Mouse (Mus musculus): ENCODE results near the gene Hikeshi. TPM values are rescaled to one million over a fixed set of nuclear protein-coding genes. Genes with fewer than 3 reads are reported as not detected.

Gene Hikeshi
- polyA plus RNA-seq, 1 experiment from 2014 or later: 142 TPM

DNA sequence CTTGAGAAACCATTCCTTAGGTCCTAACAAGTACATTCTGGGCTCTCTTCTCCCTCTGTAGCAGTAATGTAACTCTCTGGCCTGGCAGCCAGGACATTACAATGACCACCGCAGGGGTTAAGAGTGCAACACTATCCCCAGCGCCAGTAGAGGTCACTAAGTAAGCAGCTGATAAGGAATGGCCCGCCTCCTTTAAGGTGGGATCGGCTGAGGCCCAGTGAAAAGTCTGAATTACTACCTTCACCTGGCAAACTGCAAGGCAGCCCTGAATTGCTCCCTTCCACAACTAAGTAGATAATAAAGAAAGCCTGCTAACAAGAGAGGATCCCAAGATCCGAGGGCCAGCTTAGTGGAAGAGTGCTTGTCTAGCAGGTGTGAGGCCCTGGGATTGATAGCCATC is 16.3 kb upstream of the Hikeshi start:
- 51% methylated on average over 5 of the region's 5 CpGs for WGBS
- Histone ChIP-seq H3K9ac (no peak overlapping the region), H3K4me3 (no peak overlapping the region), H3K36me3 (peaks cover 48% of the 10 kb centered on the region), H3K27ac (no peak overlapping the region), H3K4me2 (no peak overlapping the region), H3K9me3 (no peaks in the 10 kb centered on the region), H3K27me3 (no peaks in the 10 kb centered on the region), H3K4me1 (replicated peaks) (no peaks in the 10 kb centered on the region)
- ATAC-seq (ENCODE audit: low FRiP score): no peak

DNA sequence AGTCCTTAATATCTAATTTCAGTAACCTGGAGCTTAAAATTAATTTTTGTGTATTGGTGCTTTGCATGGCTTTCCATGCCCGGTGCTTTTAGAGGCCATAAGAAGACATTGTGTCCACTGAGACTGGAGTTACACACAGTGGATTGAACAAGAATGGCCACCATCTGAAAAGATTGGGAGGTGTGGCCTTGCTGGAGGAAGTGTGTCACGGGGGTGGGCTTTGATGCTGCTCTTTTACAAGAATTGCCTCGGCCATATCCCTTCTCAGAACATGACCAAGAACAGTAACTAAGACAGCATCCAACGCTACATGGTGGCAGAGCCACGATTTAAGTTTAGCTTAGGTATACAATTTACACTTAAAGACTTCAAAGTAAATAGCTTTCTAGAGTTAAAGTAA is 13.3 kb upstream of the Hikeshi start:
- 87% methylated on average over 5 of the region's 5 CpGs for WGBS
- ATAC-seq (ENCODE audit: low FRiP score): no peak
- no peaks in the 10 kb centered on the region for H3K4me1 ChIP-seq (replicated peaks)

DNA sequence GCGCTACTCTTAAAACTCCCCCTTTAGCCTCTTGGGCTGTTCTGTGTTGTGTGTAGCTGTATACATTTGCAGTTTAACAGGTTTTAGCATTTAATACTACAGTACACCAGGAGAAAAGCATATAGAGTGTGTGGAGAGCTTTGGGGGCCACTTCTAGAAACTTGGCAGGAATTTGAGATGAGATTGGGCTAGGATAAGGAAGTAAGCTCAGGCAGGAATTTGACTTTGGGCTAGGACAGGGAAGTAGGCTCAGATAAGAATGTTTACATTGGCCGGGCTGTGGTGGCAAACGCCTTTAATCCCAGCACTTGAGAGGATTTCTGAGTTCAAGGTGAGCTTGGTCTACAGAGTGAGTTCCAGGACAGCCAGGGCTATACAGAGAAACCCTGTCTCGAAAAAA is 8.4 kb upstream of the Hikeshi start:
- Histone ChIP-seq H3K9ac (no peak overlapping the region), H3K36me3 (peaks cover 11% of the 10 kb centered on the region), H3K27me3 (no peaks in the 10 kb centered on the region), H3K4me3 (no peak overlapping the region), H3K9me3 (no peaks in the 10 kb centered on the region), H3K4me2 (no peak overlapping the region), H3K4me1 (replicated peaks) (no peaks in the 10 kb centered on the region), H3K27ac (no peak overlapping the region)
- ATAC-seq (ENCODE audit: low FRiP score): no peak
- 89% methylated on average over 4 of the region's 4 CpGs for WGBS

More for the DNA sequence above, 13.3 kb upstream of the Hikeshi start:
- Histone ChIP-seq H3K9ac (no peak overlapping the region), H3K4me2 (no peak overlapping the region), H3K27me3 (no peaks in the 10 kb centered on the region), H3K4me3 (no peak overlapping the region), H3K27ac (no peak overlapping the region), H3K36me3 (peaks cover 29% of the 10 kb centered on the region), H3K9me3 (no peaks in the 10 kb centered on the region)

DNA sequence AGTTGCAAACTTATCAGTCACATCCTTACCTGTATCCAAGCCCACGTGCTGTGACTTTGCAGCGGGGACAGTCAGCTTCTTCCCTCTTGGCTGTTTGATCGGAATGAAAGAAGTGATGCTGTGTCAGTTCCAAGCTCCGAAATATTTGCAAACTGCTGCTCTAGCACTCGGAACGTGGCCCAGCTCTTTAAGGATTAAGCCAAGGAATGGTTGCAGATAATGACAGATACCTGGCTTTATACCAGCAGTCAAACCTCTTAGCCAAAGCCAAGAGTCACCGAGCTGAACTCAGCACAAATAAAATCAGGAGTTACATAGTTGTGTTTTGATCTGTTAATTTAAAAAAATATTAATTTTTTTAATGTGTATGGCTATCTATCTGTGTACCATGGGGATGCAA is 7.0 kb upstream of the Hikeshi start:
- Histone ChIP-seq H3K4me2 (no peak overlapping the region), H3K9ac (no peak overlapping the region), H3K9me3 (no peaks in the 10 kb centered on the region), H3K27me3 (no peaks in the 10 kb centered on the region), H3K4me3 (no peak overlapping the region), H3K36me3 (no peaks in the 10 kb centered on the region; the same call in 1 of the 2 replicates), H3K27ac (no peak overlapping the region), H3K4me1 (replicated peaks) (no peaks in the 10 kb centered on the region)
- WGBS: 92% methylated on average over 7 of the region's 7 CpGs
- ATAC-seq (ENCODE audit: low FRiP score): no peak

DNA sequence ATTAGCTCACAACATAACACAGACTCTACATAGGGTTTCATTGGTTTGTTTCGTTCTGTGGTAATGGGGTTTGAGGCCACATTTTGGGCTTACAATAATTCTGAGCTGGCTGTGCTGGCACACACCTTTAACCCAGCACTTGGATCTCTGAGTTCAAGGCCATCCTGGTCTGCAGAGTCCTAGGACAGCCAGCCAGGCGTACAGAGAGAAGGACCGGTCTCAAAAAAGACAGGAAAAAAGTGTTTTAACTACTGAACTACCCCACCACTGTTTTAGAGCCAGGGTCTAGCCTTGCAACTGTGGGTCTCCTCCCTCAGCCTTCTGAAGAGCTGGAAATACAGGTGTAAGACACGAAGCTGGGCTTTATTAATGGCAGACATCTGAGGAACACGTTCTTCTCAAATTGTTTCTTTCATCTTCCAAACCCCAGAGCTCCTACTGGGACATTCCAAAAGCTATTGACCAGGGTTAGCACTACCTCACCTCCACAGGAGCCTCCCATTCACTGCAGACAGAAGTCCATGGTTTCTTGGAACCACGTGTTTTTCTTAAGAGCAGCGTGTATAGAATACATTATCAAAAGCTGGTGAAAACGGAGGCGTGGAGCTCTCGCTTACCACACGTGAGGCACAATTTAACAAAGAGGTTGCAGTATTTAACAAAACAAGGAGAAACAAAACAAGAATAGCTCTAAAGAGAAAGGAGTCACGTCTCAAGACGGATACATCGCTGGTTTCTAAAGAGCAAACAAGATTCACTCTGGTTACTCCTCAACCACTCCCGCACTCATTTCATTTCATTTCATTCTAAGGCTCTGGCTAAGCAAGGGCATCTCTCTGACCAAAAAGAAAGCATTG is 1.3 kb downstream of the Hikeshi start:
- no peak for ATAC-seq (ENCODE audit: low FRiP score)
- H3K27ac ChIP-seq: no peak overlapping the region
- WGBS: 42% methylated on average over 15 of the region's 15 CpGs

DNA sequence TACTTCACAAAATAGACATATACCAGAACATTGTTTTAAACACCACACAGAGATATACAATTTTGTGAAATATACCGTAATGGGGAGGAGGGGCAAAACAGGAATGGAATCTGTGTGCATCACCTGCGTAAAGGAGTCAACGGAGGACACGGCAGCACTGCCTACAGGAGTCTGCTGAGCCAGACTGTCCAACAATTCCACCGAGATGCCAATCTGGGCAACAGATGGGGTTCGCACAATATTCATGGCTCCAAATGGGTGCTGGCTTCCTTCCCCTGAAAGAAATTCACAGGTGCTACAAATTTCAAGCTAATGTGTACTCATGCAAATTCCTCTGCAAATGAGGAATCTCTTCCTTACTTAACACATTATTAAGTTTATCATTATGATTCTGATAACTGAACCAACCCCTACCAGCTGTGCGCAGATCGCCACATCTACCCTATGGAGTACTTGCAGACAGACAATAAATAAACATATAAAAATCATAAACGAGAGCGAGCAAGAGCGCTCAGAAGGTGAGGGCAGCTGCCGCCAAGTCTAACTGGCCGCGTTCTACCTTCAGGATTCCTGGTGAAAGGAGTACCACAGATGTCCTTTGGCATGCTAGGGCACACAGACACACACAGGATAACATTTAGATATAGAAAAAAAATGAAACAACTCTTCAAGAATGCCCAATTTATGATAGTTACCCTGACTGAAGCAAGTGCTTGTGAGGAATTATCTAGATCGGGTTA is 17.4 kb downstream of the Hikeshi start:
- no peak for ATAC-seq (ENCODE audit: low FRiP score)
- no peaks in the 10 kb centered on the region for H3K9me3 ChIP-seq
- H3K27ac ChIP-seq: no peak overlapping the region
- no peaks in the 10 kb centered on the region for H3K4me1 ChIP-seq (replicated peaks)
- H3K4me2 ChIP-seq: no peak overlapping the region
- no peaks in the 10 kb centered on the region for H3K27me3 ChIP-seq
- no peak overlapping the region for H3K4me3 ChIP-seq
- WGBS: 97% methylated on average over 15 of the region's 15 CpGs
- peaks cover 32% of the 10 kb centered on the region for H3K36me3 ChIP-seq
- no peak overlapping the region for H3K9ac ChIP-seq

More for the DNA sequence above, 1.3 kb downstream of the Hikeshi start:
- Histone ChIP-seq H3K4me2 (peak overlapping the region; percentile 66), H3K27me3 (no peaks in the 10 kb centered on the region), H3K4me3 (peak overlapping the region; percentile 82), H3K36me3 (peaks cover 1% of the 10 kb centered on the region; the same call in 1 of the 2 replicates), H3K4me1 (replicated peaks) (peaks cover 10% of the 10 kb centered on the region), H3K9me3 (no peaks in the 10 kb centered on the region), H3K9ac (peak overlapping the region; percentile 82)

DNA sequence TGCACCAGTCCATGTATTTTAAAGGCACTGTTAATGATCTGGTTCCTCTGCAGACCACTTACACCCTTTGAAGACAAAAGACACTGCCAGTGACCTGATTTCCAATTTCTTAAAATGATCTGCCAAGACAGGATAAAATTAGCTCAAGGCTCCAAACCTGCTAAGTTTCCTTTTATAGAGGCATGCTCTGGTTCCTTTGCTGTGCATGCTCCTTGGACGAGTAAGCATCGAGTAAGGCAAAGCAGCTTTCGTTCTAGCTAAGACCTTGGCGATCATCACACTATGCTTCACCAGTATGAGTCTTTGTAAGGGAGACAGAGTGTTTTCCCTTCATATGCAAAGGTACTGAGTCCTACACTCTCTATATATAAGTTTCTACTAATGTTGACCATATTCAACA is 23.2 kb downstream of the Hikeshi start:
- Histone ChIP-seq H3K27ac (no peak overlapping the region), H3K9ac (no peak overlapping the region), H3K4me2 (no peak overlapping the region), H3K36me3 (peaks cover 40% of the 10 kb centered on the region), H3K4me1 (replicated peaks) (no peaks in the 10 kb centered on the region), H3K4me3 (no peak overlapping the region), H3K27me3 (no peaks in the 10 kb centered on the region), H3K9me3 (no peaks in the 10 kb centered on the region)
- ATAC-seq (ENCODE audit: low FRiP score): no peak
- 93% methylated on average over 4 of the region's 4 CpGs for WGBS

DNA sequence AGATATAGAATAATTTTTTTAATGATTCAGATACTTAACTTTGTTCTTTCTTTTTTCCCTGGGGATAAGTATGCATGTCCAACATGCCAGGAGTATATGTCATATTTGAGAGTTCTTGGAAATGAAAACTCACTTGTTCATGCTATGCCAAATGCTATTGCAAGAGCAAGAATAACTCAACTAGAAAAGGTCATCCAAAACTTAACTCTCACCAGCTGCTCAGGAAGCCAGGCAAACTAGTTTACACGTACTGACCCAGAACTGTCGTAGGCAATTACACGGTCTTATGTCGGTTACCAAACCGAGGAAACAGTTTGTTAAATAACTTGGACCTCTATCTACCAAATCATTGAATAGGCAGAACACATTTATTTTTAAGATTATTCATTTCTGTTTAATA is 24.3 kb downstream of the Hikeshi start:
- no peak overlapping the region for H3K9ac ChIP-seq
- H3K4me2 ChIP-seq: no peak overlapping the region
- no peaks in the 10 kb centered on the region for H3K9me3 ChIP-seq
- no peak overlapping the region for H3K27ac ChIP-seq
- H3K4me3 ChIP-seq: no peak overlapping the region
- WGBS: 96% methylated on average over 5 of the region's 5 CpGs
- ATAC-seq (ENCODE audit: low FRiP score): no peak
- H3K27me3 ChIP-seq: no peaks in the 10 kb centered on the region
- H3K36me3 ChIP-seq: peaks cover 40% of the 10 kb centered on the region
- no peaks in the 10 kb centered on the region for H3K4me1 ChIP-seq (replicated peaks)

DNA sequence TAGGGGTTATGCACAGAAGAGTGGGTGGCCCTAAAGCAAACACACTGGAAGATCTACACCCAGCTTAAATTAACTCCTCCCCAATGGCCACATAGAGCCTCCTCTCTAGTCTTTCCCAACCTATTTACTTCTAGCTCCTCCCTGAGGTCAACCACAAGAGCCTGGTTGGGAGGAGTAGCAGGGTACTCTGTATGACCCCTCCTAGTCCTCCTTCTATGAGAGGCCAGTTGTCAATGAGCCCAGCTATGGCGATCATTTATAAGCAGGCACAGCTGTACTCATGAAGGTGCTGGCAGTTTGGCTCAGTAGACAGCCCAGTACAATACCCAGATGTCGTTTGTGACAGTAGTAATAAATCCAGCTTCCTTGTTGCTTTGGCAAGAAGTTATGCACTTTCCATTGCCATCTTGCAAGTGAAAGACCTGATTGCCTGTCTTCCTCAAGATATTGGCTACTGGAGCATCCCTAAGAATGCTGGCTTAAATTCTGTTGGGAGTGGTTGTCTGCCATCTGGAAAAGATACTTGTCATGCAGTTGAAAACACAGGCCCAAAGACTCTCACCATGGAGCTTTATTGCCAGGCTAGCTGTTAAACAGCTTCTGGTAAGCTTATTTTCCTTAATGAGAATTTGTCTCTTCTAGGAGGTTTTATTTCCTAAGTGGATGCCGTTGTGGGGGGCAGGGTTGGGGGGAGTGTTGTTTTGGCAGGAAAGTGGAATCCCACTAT is 27.4 kb downstream of the Hikeshi start:
- ATAC-seq (ENCODE audit: low FRiP score): no peak
- no peaks in the 10 kb centered on the region for H3K9me3 ChIP-seq
- 95% methylated on average over 3 of the region's 3 CpGs for WGBS
- H3K4me2 ChIP-seq: no peak overlapping the region
- no peak overlapping the region for H3K27ac ChIP-seq
- peaks cover 26% of the 10 kb centered on the region for H3K36me3 ChIP-seq
- no peaks in the 10 kb centered on the region for H3K27me3 ChIP-seq
- H3K4me3 ChIP-seq: no peak overlapping the region
- no peaks in the 10 kb centered on the region for H3K4me1 ChIP-seq (replicated peaks)
- no peak overlapping the region for H3K9ac ChIP-seq

DNA sequence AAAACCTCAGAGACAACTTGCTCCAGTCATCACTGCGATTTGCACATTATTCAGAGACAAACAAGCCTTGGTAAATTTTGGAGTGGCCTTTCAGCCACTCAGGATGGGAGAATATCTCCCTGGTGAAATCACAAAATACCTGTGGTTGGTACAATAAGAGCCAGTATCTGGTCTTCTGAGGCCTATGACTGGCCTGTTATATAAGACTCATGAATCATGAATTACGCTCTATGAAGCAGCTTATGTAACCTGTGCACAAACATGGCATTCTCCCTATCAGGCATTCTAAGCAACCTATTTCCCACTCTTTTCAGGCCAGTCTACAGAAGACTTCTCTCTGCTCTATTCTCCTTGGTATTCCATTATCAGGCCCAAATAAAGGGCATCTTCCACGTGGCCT is 28.6 kb downstream of the Hikeshi start:
- WGBS: 91% methylated on average over 3 of the region's 3 CpGs
- Histone ChIP-seq H3K4me1 (replicated peaks) (no peaks in the 10 kb centered on the region), H3K27me3 (no peaks in the 10 kb centered on the region), H3K9me3 (no peaks in the 10 kb centered on the region), H3K27ac (no peak overlapping the region), H3K4me3 (no peak overlapping the region), H3K9ac (no peak overlapping the region), H3K36me3 (peaks cover 21% of the 10 kb centered on the region), H3K4me2 (no peak overlapping the region)
- ATAC-seq (ENCODE audit: low FRiP score): no peak

DNA sequence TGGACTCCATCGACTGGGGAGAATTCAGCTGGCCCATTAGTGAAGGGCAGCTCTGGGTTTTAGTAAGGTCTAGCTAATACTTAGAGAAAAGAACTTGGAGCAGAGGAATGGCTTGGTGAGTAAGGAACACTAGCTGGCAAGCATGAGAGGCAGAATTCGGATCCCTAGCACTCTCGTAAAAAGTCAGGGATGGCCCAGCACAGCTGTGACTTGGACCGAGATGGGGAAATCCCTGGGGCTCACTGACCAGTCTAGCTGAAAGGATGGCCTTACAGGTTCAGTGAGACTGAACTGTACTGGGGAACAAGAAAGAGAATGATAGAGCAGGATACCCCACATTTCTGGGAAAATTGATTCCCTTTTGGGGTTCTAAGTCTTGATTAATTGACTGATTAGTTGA is 31.3 kb downstream of the Hikeshi start:
- Histone ChIP-seq H3K4me2 (no peak overlapping the region), H3K9ac (no peak overlapping the region), H3K4me3 (no peak overlapping the region), H3K9me3 (no peaks in the 10 kb centered on the region), H3K27me3 (no peaks in the 10 kb centered on the region), H3K4me1 (replicated peaks) (no peaks in the 10 kb centered on the region), H3K36me3 (peaks cover 2% of the 10 kb centered on the region; the same call in 1 of the 2 replicates), H3K27ac (no peak overlapping the region)
- no peak for ATAC-seq (ENCODE audit: low FRiP score)
- 87% methylated on average over 4 of the region's 4 CpGs for whole genome bisulfite sequencing

DNA sequence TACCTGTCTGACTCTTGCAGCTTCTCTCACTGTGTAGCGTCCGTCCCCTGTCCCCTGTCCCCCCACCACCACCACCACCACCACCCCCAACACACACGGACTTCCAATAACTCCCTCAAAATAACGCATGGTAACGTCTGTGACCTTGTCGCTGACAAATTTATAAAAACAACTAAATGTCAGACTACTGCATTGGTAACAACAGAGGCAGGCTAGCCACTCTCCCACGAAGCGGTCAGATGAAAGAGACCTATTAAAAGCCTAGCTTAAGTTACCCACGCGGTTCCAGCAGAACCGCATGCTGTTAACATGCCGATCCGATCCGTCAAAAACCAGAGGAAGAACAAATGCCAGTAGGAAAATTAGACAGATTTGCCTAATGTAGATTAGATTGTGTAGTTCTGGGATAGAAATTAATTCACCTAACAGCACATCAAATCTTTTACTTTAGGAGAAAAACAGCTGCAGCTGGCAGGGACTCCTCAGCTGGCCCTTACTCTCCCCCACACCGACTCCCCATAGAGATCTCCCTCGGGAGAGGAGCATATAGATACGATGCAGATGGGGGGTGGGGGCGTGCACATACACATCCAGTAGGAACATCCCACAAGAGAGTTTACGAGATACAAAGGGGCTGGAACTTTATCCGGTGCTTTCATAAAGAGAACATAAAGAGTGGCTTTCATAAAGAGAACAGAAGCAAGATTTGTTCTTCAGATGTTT is 31.9 kb downstream of the Hikeshi start:
- no peak overlapping the region for H3K27ac ChIP-seq
- no peaks in the 10 kb centered on the region for H3K4me1 ChIP-seq (replicated peaks)
- no peak overlapping the region for H3K9ac ChIP-seq
- H3K4me2 ChIP-seq: no peak overlapping the region
- no peaks in the 10 kb centered on the region for H3K27me3 ChIP-seq
- H3K9me3 ChIP-seq: no peaks in the 10 kb centered on the region
- 79% methylated on average over 20 of the region's 20 CpGs for WGBS
- H3K4me3 ChIP-seq: no peak overlapping the region
- no peak for ATAC-seq (ENCODE audit: low FRiP score)
- no peaks in the 10 kb centered on the region for H3K36me3 ChIP-seq

All from hindbrain, embryonic 13.5 days (tissue).